Mouse (Mus musculus): ENCODE results near the gene Rala. TPM values are rescaled to one million over a fixed set of nuclear protein-coding genes. Genes with fewer than 3 reads are reported as not detected.
A peak's percentile ranks its signal among the peaks of the same experiment; 100 is the strongest.

Rala gene
- 137 and 138 TPM in 2 replicates for polyA plus RNA-seq (2014; fragmentation: Nextera tagmentation; extraction: Ambion mirVana)

- Histone ChIP-seq H3K4me3 (ENCODE audit: low read depth, low read length) (peak within 1 kb of the TSS; percentile 94), H3K36me3 (ENCODE audit: control insufficient read depth, insufficient read depth, low read length) (no peaks in the 10 kb centered on the region), H3K4me2 (peak within 1 kb of the TSS; percentile 81), H3K9me3 (ENCODE audit: control insufficient read depth, low read length) (no peaks in the 10 kb centered on the region), H3K4me1 (ENCODE audit: control insufficient read depth, insufficient read depth, low read length) (peaks cover 10% of the 10 kb centered on the region), H3K27ac (ENCODE audit: low read depth, low read length) (peak within 1 kb of the TSS; percentile 93), H3K9ac (ENCODE audit: low read length) (peak within 1 kb of the TSS; percentile 90), H3K27me3 (ENCODE audit: control insufficient read depth, insufficient read depth, low read length) (no peaks in the 10 kb centered on the region)
- DNase-seq (ENCODE audit: low spot score, missing footprints): peak; percentile 99
- ATAC-seq (ENCODE audit: low FRiP score): peak; percentile 100
- WGBS: 14% methylated on average over 38 of the region's 69 CpGs
These were observed at the start of gene Rala for GRCm38 (mm10) chr13:17944078-17944917. Gene Rala (minus strand): TSS chr13:17944239.

- 40% methylated on average over 7 of the region's 7 CpGs for WGBS
- H3K27ac ChIP-seq (ENCODE audit: low read depth, low read length): no peak overlapping the region
These were observed 49.4 kb upstream of the Rala start for GRCm38 (mm10) chr13:17993515-17993847.

DNA sequence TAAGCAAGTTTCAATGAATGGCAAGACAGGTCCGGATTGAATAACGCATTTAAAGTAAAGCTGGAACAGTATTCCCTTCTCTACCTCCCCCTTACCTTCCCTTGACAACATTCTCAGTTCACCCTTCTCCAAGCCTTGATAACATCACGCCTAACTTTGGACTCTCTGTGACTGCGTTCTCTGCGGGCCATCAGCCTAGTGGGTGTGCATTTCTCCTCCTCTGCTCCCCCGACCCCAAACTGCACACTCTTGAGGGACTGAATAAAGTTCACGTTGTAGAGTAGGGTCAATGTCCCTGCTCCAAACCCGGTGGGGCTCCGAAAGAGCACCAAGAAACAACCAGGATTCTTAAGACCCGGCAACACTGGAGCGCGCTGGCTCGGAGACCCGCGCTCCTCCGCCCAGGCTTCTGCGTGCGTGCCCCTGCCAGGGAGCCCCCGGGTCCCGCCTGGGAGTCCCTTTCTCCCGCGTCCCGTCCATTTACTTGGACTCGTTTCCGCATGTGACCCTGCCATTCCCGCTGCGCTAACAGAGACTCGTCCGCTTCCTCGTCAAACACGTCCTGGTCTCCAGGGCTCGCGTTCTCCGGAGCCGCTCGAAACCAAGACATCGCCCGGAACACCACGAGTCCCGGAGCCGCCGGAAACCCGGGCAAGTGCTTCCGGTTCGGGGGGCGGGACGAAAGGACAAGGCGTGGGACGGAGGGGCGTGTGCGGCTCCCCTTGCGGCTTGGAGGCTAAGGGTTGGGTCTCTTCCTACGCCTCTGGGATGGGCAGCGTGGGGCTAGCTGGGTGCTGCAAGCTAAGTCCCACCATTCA lies 48.9 kb upstream of the Rala start, which contains the start of gene Yae1d1:
Yae1d1 (minus strand) TSS at position 653 of the 818 bp plus-strand sequence.
- DNase-seq (ENCODE audit: low spot score, missing footprints) (peak; percentile 100), ATAC-seq (ENCODE audit: low FRiP score) (peak; percentile 99)
- H3K4me2 ChIP-seq: peak within 1 kb of the TSS; percentile 63
- H3K4me3 ChIP-seq (ENCODE audit: low read depth, low read length): peak within 1 kb of the TSS; percentile 71
- H3K36me3 ChIP-seq (ENCODE audit: control insufficient read depth, insufficient read depth, low read length): no peaks in the 10 kb centered on the region
- under 1% methylated on average over 54 of the region's 54 CpGs for WGBS
- peak within 1 kb of the TSS; percentile 75 for H3K9ac ChIP-seq (ENCODE audit: low read length)
- no peaks in the 10 kb centered on the region for H3K27me3 ChIP-seq (ENCODE audit: control insufficient read depth, insufficient read depth, low read length)
- no peaks in the 10 kb centered on the region for H3K9me3 ChIP-seq (ENCODE audit: control insufficient read depth, low read length)
- peaks cover 5% of the 10 kb centered on the region; the same call in 1 of the 2 replicates for H3K4me1 ChIP-seq (ENCODE audit: control insufficient read depth, insufficient read depth, low read length)
- H3K27ac ChIP-seq (ENCODE audit: low read depth, low read length): peak within 1 kb of the TSS; percentile 37; the same call in 1 of the 2 replicates

More at GRCm38 (mm10) chr13:17993515-17993847, 49.4 kb upstream of the Rala start:
- Histone ChIP-seq H3K4me3 (ENCODE audit: low read depth, low read length) (peak overlapping the region; percentile 71), H3K27me3 (ENCODE audit: control insufficient read depth, insufficient read depth, low read length) (no peaks in the 10 kb centered on the region), H3K9ac (ENCODE audit: low read length) (peak overlapping the region; percentile 75), H3K4me1 (ENCODE audit: control insufficient read depth, insufficient read depth, low read length) (peaks cover 5% of the 10 kb centered on the region; the same call in 1 of the 2 replicates), H3K4me2 (peak overlapping the region; percentile 63), H3K9me3 (ENCODE audit: control insufficient read depth, low read length) (no peaks in the 10 kb centered on the region), H3K36me3 (ENCODE audit: control insufficient read depth, insufficient read depth, low read length) (no peaks in the 10 kb centered on the region)
- ATAC-seq (ENCODE audit: low FRiP score): peak; percentile 14; the same call in 1 of the 2 replicates
- no peak for DNase-seq (ENCODE audit: low spot score, missing footprints)

DNA sequence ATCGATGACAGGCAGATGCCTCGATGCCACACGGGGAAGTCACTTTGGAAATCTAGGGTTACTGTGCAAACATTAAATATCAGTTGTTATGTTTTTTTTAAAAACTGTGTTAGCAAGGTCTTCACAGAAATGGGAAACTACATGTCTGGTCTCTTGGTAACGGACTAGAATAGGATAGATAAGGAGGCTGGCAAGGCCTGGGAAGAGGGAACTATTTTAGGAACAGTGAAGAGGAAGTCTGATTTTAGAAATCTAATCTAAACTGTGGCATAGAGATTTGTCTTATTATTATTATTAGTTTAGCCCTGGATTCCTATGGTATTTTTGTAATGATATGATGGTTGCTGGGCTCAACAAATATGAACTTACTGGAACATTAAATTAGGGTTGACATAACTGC lies 48.0 kb upstream of the Rala start:
- 86% methylated on average over 4 of the region's 4 CpGs for WGBS
- Histone ChIP-seq H3K27ac (ENCODE audit: low read depth, low read length) (no peak overlapping the region), H3K4me1 (ENCODE audit: control insufficient read depth, insufficient read depth, low read length) (peaks cover 5% of the 10 kb centered on the region; the same call in 1 of the 2 replicates), H3K9ac (ENCODE audit: low read length) (no peak overlapping the region), H3K27me3 (ENCODE audit: control insufficient read depth, insufficient read depth, low read length) (no peaks in the 10 kb centered on the region), H3K9me3 (ENCODE audit: control insufficient read depth, low read length) (no peaks in the 10 kb centered on the region), H3K36me3 (ENCODE audit: control insufficient read depth, insufficient read depth, low read length) (peaks cover 2% of the 10 kb centered on the region; the same call in 1 of the 2 replicates), H3K4me3 (ENCODE audit: low read depth, low read length) (peak overlapping the region; percentile 71), H3K4me2 (peak overlapping the region; percentile 63; the same call in 1 of the 2 replicates)
- DNase-seq (ENCODE audit: low spot score, missing footprints): peak; percentile 79
- ATAC-seq (ENCODE audit: low FRiP score): no peak

DNA sequence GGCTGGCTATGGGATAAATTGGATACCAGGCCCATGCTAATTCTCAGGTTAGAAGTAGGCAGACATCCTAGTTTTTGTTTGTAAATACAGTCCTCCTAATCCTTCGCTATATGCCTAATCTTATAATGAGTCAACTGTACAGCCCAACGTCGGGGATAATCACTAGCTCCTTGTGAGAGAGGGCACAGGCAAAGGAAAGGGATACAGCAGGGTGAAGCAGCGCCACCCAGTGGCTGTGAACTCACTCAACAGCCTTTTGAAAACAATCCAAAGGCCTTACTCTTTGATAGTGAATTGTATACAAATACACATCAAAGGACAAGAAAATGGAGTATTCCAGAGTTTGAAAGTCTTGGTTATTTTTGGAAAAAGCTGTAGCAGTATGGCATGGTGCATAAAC lies 39.2 kb upstream of the Rala start:
- Histone ChIP-seq H3K36me3 (ENCODE audit: control insufficient read depth, insufficient read depth, low read length) (peaks cover 7% of the 10 kb centered on the region; the same call in 1 of the 2 replicates), H3K4me2 (no peak overlapping the region), H3K9ac (ENCODE audit: low read length) (no peak overlapping the region), H3K27me3 (ENCODE audit: control insufficient read depth, insufficient read depth, low read length) (no peaks in the 10 kb centered on the region), H3K4me3 (ENCODE audit: low read depth, low read length) (no peak overlapping the region), H3K9me3 (ENCODE audit: control insufficient read depth, low read length) (no peaks in the 10 kb centered on the region), H3K27ac (ENCODE audit: low read depth, low read length) (no peak overlapping the region), H3K4me1 (ENCODE audit: control insufficient read depth, insufficient read depth, low read length) (no peaks in the 10 kb centered on the region)
- ATAC-seq (ENCODE audit: low FRiP score) (no peak), DNase-seq (ENCODE audit: low spot score, missing footprints) (peak; percentile 89)
- WGBS: 67% methylated on average over 4 of the region's 4 CpGs

GRCm38 (mm10) chr13:17982634-17983033 lies 38.6 kb upstream of the Rala start:
- H3K27ac ChIP-seq (ENCODE audit: low read depth, low read length): no peak overlapping the region
- H3K27me3 ChIP-seq (ENCODE audit: control insufficient read depth, insufficient read depth, low read length): no peaks in the 10 kb centered on the region
- DNase-seq (ENCODE audit: low spot score, missing footprints) (no peak), ATAC-seq (ENCODE audit: low FRiP score) (no peak)
- whole genome bisulfite sequencing: 85% methylated on average over 5 of the region's 5 CpGs
- no peak overlapping the region for H3K4me2 ChIP-seq
- no peaks in the 10 kb centered on the region for H3K9me3 ChIP-seq (ENCODE audit: control insufficient read depth, low read length)
- H3K4me1 ChIP-seq (ENCODE audit: control insufficient read depth, insufficient read depth, low read length): no peaks in the 10 kb centered on the region
- peaks cover 7% of the 10 kb centered on the region; the same call in 1 of the 2 replicates for H3K36me3 ChIP-seq (ENCODE audit: control insufficient read depth, insufficient read depth, low read length)
- H3K9ac ChIP-seq (ENCODE audit: low read length): no peak overlapping the region
- no peak overlapping the region for H3K4me3 ChIP-seq (ENCODE audit: low read depth, low read length)

DNA sequence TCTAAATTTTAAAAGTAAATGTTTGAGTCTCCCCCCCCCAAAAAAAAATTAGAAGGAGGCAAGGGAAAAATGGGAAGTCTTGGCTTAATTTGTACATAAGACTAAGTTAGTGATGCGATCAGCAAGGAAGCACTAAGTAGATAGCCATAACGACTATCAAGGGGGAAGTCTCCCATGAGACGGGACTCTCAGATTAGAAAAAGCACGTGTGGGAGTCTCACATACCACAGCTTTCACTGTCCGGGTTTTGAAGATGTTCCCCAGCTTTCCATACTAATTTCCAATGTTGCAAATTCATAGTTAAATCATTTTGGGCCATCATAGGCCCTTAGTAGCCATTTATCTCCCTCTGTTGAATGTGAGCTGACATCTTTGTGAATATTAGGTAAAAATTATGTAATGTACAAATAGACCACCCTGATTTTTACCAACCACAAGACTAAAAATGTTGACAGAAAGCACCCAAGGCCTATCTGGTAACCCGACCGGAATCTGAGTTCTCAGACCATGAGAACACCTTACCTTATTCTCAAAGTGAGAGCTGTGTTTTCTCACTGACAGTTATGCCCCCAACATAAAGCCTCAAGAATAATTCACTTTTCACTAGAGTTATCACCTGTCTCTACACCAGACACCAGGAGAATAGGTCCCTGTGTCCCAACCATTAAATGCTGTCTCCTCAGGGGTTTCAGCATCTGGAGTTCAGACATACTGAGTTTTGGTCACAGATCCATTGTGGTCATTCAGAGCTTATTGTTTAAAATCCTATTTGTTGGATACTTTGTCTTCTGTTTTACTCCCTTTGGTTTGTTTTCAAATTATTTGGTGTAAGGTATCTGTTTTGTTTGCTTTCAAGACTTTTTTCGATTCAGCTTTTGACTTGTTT lies 33.1 kb upstream of the Rala start:
- DNase-seq (ENCODE audit: low spot score, missing footprints) (no peak), ATAC-seq (ENCODE audit: low FRiP score) (no peak)
- no peaks in the 10 kb centered on the region for H3K36me3 ChIP-seq (ENCODE audit: control insufficient read depth, insufficient read depth, low read length)
- no peaks in the 10 kb centered on the region for H3K4me1 ChIP-seq (ENCODE audit: control insufficient read depth, insufficient read depth, low read length)
- no peak overlapping the region for H3K27ac ChIP-seq (ENCODE audit: low read depth, low read length)
- H3K27me3 ChIP-seq (ENCODE audit: control insufficient read depth, insufficient read depth, low read length): no peaks in the 10 kb centered on the region
- no peak overlapping the region for H3K4me2 ChIP-seq
- H3K4me3 ChIP-seq (ENCODE audit: low read depth, low read length): no peak overlapping the region
- H3K9ac ChIP-seq (ENCODE audit: low read length): no peak overlapping the region
- no peaks in the 10 kb centered on the region for H3K9me3 ChIP-seq (ENCODE audit: control insufficient read depth, low read length)
- 83% methylated on average over 8 of the region's 8 CpGs for WGBS

- H3K4me3 ChIP-seq (ENCODE audit: low read depth, low read length): no peak overlapping the region
- no peaks in the 10 kb centered on the region for H3K4me1 ChIP-seq (ENCODE audit: control insufficient read depth, insufficient read depth, low read length)
- no peaks in the 10 kb centered on the region for H3K27me3 ChIP-seq (ENCODE audit: control insufficient read depth, insufficient read depth, low read length)
- no peak overlapping the region for H3K4me2 ChIP-seq
- no peak for DNase-seq (ENCODE audit: low spot score, missing footprints)
- ATAC-seq (ENCODE audit: low FRiP score): no peak
- 75% methylated on average over 2 of the region's 2 CpGs for WGBS
- H3K27ac ChIP-seq (ENCODE audit: low read depth, low read length): no peak overlapping the region
- no peak overlapping the region for H3K9ac ChIP-seq (ENCODE audit: low read length)
- no peaks in the 10 kb centered on the region for H3K9me3 ChIP-seq (ENCODE audit: control insufficient read depth, low read length)
- H3K36me3 ChIP-seq (ENCODE audit: control insufficient read depth, insufficient read depth, low read length): no peaks in the 10 kb centered on the region
These were observed 31.9 kb upstream of the Rala start for GRCm38 (mm10) chr13:17975891-17976290.

All from midbrain, embryonic 11.5 days (tissue).